Mouse (Mus musculus): ENCODE data around the gene Katnal1.

The Katnal1 gene

DNA sequence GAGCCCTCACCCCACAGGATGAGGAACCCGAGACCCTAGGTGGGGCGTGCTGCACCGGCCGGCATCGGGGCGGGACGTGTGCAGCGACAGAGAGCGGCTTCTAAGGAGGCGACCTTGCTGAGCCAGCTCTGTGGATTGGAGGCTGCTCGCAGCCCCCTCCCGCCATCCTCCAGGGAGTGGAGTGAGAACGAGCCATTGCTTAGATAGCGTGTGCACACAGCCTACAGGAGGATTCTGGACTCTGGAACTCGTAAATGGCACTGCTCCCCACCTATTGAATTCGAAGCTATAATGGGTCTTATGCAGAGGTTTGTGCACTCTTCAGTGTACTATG is at the start of gene Katnal1:
Katnal1 (minus strand) TSS at position 205 of the 334 bp plus-strand sequence.
- POLR2A ChIA-PET: interaction anchor here (0.6 to 2.1 kb wide), 16 partner anchors 8 to 255 kb away, joined by 3 to 8 read pairs (median 4); partner anchors contain the start of genes Hmgb1 (in 2 of the 4) and Uspl1 (in 2 of the 4)
- CTCF ChIA-PET: interaction anchor here in 3 of 4 experiments (0.5 to 2.1 kb wide), 12 partner anchors 12 to 121 kb away, joined by 3 to 11 read pairs (median 3); no protein-coding TSS in a partner anchor

DNA sequence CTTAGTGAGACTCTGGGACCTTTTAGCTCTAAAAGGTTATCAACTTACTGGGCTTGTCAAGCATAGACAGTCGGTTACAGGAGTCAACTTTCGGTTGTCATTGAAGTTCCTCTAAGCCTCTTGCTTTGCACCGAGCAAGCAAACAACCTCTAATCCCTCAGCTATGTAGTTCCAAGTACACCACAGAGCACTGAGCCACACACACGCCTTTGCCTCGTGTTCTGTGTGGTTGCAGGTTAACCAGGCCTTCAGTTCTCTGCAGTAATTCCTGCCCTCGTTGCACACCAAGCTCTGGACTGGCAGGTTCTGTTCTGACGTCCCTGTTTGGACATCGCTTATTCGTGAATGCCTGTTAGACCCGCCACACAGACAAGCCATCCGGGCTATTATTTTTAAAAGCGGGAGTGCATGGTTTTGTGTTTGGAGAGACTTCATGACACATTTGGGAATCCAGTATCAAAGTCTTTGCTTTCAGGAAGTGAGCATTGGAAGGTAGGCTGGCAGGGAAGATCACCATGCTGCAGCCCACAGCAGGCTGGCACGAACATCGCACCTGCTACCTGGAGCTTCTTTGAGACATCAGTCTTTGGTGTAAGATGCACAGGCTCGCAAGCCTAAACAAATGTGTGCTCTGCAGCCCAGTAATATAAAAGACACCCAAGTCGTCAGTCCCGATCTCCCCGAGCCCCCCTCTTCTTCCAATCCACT is 49.5 kb upstream of the Katnal1 start:
- CTCF ChIA-PET: interaction anchor here in 3 of 4 experiments (0.6 to 1.0 kb wide), 4 partner anchors 11 to 181 kb away, joined by 3 to 4 read pairs (median 4); no protein-coding TSS in a partner anchor
- POLR2A ChIA-PET: interaction anchor here in 2 of 4 experiments (0.8 to 1.2 kb wide), 3 partner anchors 12 to 134 kb away, joined by 3 read pairs; no protein-coding TSS in a partner anchor

DNA sequence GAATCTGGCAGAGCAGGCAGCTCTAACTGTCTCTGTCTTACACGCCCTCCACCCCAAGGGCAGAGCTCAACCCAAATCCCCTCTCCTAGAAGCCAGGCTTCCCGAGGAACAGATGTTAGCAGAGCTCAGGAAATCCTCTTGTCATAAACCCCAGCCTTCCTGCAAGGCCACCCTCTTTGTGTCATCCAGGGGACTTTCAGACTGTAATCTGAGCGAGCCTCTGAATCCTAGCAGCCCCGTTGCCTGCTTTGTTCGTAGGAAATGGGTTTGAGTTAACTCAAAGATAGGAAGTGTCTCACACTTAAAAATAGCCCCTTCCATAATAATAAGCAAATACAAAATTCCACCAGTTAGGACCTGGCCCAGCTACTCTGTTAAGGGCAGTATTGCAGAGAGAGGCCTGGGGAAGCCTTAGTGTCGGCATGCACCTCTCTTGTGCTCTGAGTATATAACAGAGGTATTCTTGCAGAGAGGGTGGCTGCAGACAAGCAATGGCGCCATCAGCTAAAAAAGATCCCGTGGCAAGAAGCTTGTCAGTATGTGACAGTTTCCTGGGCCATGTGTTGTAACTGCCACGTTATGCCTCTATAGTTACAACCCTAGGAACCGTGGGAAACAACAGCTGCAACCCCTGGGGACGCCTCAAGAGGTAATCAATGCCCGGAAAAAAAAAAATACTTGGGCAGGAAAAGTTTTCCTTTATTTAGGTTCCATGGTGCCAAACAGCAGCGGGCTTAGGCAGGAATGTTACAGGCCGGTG is 48.8 kb upstream of the Katnal1 start:
- ChIA-PET POLR2A (interaction anchor here in 2 of 4 experiments (0.7 to 1.2 kb wide), 6 partner anchors 10 to 135 kb away, joined by 3 to 4 read pairs (median 3); no protein-coding TSS in a partner anchor), CTCF (interaction anchor here in 3 of 4 experiments (0.6 to 1.3 kb wide), 6 partner anchors 11 to 771 kb away, joined by 3 to 4 read pairs (median 4); no protein-coding TSS in a partner anchor)

DNA sequence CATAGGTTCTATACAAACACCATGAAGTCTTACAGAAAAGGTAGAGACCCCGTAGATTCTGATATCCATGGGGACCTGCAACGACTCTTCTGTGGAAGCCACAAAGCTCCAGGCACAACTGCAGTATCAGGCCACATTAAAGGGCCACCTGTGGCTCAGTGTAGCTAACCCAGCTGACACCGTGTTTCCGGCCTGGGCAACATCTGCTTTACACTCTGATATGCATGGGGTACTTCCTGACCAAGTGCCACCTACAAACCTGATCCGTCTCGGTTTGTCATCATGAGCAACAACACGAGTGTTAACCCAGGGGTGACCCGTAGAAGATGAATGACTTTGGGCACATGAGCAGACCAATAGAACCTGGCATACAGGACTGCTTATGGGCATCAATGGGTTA is 47.8 kb upstream of the Katnal1 start:
- ChIA-PET CTCF (interaction anchor here in 2 of 4 experiments (1.2 to 1.3 kb wide), 2 partner anchors 12 to 25 kb away, joined by 3 to 4 read pairs; no protein-coding TSS in a partner anchor), POLR2A (interaction anchor here in 3 of 4 experiments (0.6 to 1.0 kb wide), 4 partner anchors 17 to 460 kb away, joined by 3 to 6 read pairs (median 4); no protein-coding TSS in a partner anchor)

DNA sequence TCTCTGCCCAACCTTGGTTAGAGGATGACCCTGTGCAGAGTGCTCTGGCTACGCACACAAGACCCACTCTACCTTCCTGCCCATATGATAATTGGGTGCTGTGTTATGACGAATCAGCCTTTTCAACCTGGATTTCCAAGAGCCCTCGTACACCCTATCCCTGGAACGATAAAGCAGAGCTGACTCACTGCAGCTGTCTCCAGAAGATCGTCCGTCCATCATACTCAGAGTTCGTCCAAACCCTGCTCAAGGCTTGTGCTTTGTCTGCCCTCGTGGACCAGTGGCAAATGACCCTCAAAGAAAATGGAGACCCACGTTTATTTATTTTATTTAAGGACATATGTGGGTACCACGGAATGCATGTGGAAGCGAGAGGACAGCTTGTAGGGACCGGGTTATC is 45.9 kb upstream of the Katnal1 start:
- POLR2A ChIA-PET: no interaction called here
- CTCF ChIA-PET: no interaction called here

DNA sequence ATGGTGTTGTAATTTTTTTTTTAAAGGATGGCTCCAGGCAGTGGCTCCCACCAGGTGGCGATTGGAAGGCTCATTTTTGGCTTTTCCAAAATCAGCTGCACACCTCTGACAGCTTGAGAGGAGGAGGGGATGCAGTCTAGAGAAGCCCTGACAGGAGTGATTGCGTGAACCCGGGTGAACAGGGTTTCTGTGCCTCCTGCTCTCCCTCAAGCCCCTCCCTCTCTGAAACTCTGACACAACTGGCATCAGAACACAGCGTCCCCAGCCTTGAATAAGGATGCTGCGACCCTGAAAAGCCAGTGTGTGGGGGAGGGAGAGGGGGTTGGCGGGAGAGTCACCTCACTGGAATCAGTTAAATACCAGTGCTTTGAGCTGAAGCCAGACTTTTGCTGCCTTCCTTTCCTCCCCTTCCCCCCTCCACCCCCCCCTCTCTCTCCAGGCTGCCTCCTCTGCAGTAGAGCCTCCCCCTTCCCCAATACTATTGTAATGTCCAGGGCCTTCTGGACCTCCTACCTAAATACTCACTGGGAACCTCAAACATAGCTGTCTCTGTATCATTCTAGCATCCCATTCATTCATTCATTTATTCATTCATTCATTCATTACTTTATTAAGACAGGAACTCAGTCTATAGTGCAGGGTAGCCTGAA is 44.0 kb upstream of the Katnal1 start:
- ChIA-PET CTCF (interaction anchor here in 1 of 4 experiments (1.5 kb wide), 1 partner anchor 21 kb away, joined by 4 read pairs; no protein-coding TSS in a partner anchor), POLR2A (no interaction called here)

DNA sequence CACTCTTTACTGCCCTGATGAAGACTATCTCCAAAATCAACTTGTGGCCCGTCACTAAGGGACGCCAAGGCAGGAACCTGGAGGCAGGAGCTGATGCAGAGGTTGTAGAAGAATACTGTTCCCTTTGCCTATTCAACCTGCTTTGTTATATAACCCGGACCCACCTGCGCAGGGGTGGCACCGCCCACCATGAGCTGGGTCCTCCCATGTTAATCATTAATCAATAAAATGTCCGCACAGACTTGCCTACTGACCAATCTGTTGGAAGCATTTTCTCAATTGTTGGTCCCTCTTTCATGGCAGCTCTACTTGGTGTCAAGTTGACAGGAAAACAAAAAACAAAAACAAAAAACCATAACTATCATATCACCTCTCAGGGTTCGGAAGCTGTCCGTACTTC is 43.0 kb upstream of the Katnal1 start:
- POLR2A ChIA-PET: no interaction called here
- CTCF ChIA-PET: interaction anchor here in 1 of 4 experiments (1.5 kb wide), 1 partner anchor 20 kb away, joined by 4 read pairs; no protein-coding TSS in a partner anchor

DNA sequence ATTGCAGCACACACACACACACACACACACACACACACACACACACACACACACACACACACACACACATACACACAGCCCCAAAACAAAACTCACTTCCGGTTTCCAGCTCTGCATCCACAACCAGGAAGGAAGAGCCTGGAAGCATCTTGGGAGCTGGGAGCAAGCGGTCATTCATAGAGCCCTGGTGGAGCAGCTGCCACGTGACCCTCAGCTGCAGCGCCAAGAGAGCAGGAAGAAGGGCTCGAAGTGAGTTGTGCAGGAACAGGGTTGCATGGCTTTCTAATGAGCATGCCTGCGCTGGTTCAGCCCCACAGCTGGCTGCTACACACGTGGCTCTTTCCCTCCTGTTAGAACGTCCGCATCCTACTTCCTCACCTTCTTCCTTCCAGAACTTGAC is 40.5 kb upstream of the Katnal1 start:
- ChIA-PET POLR2A (interaction anchor here in 3 of 4 experiments (0.6 to 1.9 kb wide), 9 partner anchors 10 to 410 kb away, joined by 3 to 11 read pairs (median 4); no protein-coding TSS in a partner anchor), CTCF (interaction anchor here (0.5 to 1.0 kb wide), 14 partner anchors 11 to 1054 kb away, joined by 3 to 9 read pairs (median 3); partner anchors contain the start of gene Katnal1 (in 1 of the 4))

DNA sequence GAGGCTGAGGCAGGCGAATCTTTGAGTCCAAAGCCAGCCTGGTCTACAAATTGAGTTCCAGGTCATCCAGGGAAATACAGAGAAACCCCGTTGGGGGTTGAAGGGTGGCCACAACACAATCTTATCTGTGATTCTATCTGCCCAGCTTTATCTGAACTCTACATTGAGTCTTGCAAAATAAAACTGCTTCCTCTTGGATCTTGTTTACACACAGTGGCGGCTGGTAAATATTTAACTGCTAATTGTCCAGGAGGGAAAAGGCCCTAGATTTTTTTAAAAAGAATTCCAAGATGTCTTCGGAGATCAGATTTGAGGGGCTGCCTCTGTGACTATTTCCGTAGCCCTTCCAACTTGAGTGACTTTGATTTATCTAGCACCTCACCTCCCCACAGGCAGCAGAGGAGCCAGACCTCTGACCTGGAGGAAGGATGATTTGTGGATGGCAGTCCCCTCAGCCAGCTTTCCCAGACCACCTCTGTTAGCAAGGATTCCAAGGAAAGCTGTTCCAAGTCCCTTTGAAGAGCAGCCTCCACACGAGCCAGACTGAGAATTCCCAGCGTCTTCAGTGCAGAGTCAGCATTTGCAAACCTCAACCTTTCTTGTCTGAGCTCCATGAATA is 39.9 kb upstream of the Katnal1 start:
- ChIA-PET POLR2A (interaction anchor here in 3 of 4 experiments (0.6 to 1.9 kb wide), 7 partner anchors 9 to 410 kb away, joined by 3 to 11 read pairs (median 4); no protein-coding TSS in a partner anchor), CTCF (interaction anchor here (0.6 to 1.0 kb wide), 8 partner anchors 11 to 279 kb away, joined by 3 to 6 read pairs (median 3); no protein-coding TSS in a partner anchor)

DNA sequence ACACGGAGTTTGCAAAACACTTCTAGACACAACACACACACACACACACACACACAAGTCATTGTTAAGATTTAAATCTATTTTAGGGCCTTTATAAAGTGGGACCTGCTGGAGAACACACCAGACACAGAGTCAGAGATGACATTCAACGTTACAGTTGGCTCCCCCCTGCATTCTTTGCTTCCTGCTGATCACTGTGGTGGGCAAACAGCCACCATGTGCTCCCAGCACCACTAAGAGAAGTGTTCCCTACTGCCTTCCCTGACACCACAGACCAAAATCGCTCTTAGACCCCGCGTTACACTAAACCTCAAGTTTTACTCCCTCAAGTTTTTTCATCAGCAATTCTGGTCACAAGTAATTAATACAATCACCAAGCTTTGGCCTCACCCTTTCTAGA is 39.1 kb upstream of the Katnal1 start:
- POLR2A ChIA-PET: interaction anchor here in 1 of 4 experiments (0.7 to 1.5 kb wide), 5 partner anchors 9 to 159 kb away, joined by 3 to 4 read pairs (median 4); no protein-coding TSS in a partner anchor

DNA sequence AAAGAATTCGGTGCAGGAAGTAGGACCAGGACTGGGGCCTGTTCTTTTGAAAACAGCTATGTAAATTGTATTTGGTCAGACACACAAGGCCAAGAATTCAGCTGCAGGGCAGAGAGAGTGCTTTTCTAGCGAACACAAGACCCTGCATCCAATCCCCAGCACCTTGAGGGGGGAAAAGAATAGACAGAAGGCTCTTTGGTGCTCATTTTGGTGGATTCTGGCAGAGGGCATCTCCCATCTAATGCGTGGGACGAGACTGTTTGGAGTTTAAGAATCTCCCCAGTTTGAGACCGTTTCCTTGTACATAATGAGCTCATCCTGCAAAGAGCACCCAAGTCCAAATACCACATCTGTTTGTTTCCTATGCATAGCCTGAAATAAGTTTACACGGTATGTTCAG is 37.3 kb upstream of the Katnal1 start:
- ChIA-PET CTCF (interaction anchor here in 1 of 4 experiments (1.4 kb wide), 1 partner anchor 8 kb away, joined by 3 read pairs; no protein-coding TSS in a partner anchor), POLR2A (interaction anchor here in 1 of 4 experiments (0.7 to 1.4 kb wide), 3 partner anchors 12 to 145 kb away, joined by 3 read pairs; no protein-coding TSS in a partner anchor)

More for the DNA sequence above, 39.1 kb upstream of the Katnal1 start:
- CTCF ChIA-PET: interaction anchor here in 3 of 4 experiments (0.6 to 1.0 kb wide), 7 partner anchors 10 to 355 kb away, joined by 3 to 7 read pairs (median 3); no protein-coding TSS in a partner anchor

DNA sequence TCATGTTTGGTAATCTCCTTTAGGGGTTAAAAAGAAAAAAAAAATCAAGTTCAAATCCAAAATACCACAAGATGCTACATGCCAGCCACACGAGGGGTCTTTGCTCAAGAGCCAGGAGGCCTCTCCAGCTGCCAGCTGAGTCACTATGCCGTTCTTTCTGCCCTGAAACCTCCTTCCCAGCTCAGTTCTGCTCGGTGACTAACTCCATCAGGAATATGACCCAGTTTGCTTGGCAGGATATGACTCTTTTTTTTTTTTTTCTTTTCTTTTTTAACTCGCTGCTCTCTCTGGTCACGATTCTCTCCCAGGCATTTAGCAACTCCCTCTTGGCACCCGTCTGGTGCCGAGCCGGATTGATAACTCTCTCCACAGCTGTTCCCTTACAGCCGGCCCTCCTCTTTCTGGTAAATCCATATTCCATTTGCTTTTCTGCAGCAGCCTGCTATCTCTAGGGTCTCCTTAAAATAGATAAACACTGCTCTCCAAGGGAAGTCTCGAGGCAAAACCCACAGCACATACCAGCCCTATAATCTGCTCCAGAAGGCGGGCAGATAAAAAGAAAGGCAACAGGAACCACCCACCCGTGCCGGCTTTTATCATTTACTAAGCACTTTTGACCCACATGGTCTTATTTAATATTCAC is 36.7 kb upstream of the Katnal1 start:
- CTCF ChIA-PET: interaction anchor here in 3 of 4 experiments (0.7 to 1.0 kb wide), 6 partner anchors 19 to 492 kb away, joined by 3 to 5 read pairs (median 4); partner anchors contain the start of genes Hmgb1 (in 1 of the 3) and Uspl1 (in 1 of the 3)
- POLR2A ChIA-PET: interaction anchor here in 2 of 4 experiments (0.7 to 1.4 kb wide), 6 partner anchors 12 to 178 kb away, joined by 3 to 4 read pairs (median 3); no protein-coding TSS in a partner anchor

DNA sequence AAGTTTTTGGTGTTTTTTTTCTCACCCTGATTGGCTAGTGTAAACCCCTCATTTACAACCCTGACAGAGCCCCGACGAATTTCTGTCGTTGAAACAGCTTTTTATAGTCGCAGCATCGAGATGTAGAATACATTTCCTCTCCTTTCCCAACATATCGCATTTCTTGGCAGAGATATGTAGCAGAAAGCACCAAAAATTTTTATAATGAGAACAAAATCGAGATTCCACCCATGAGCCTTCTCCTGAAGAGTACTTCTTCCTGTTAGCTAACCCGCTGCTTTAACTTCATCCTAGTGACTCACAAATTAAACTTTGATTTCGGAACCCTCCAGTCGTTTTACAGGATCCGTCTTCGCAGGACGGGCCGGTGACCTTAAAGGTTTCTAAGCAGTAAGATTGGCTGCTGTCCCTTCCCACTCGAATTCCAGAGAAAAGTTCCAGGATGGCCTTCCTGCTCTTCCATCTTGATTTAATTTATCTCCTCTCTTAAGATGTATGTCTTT is 36.0 kb upstream of the Katnal1 start:
- CTCF ChIA-PET: interaction anchor here in 3 of 4 experiments (0.7 to 1.0 kb wide), 5 partner anchors 20 to 492 kb away, joined by 3 to 5 read pairs (median 4); no protein-coding TSS in a partner anchor
- POLR2A ChIA-PET: interaction anchor here in 3 of 4 experiments (0.7 to 1.4 kb wide), 5 partner anchors 12 to 177 kb away, joined by 3 to 4 read pairs (median 3); no protein-coding TSS in a partner anchor

DNA sequence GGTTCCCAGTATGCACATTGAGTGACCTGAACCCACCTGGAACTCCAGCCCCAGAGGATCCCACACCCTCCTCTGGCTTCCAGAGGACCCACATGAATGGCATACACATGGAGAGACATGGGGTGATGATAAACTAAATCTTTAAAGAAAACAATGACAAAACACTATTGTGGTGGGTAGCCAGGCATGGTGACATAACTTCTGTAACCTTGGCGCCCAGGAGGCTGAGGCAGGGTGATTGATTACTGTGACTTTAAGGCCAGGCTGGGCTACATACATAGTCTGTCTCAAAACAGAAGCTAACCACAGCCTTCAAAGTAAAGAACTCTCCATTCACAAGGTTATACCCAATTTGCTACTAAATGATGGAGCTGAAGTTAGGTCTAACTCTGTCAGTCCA is 35.1 kb upstream of the Katnal1 start:
- ChIA-PET CTCF (interaction anchor here in 1 of 4 experiments (0.5 kb wide), 1 partner anchor 253 kb away, joined by 3 read pairs; no protein-coding TSS in a partner anchor), POLR2A (interaction anchor here in 2 of 4 experiments (0.6 to 1.1 kb wide), 2 partner anchors 13 to 1003 kb away, joined by 3 to 4 read pairs; no protein-coding TSS in a partner anchor)

DNA sequence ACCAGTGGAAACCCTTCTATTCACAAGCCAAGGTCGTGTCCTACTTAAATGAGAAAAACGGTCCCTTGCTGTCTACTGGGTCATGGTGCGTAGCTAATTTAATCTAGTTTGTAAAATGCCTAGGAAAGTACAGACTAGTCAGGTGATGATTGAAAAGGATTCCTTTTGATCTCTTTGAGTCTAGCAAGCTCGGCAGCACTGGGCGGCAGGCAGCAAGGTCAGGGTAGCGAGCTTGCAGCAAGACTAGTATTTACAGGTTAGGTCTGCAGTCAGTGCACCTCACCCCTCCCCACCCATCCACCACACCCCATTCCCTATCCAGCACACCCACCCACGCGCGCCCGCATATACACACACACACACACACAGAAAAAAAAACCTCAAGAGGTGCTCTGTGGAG is 31.1 kb upstream of the Katnal1 start:
- CTCF ChIA-PET: interaction anchor here in 3 of 4 experiments (0.6 to 2.9 kb wide), 9 partner anchors 8 to 680 kb away, joined by 3 to 9 read pairs (median 5); no protein-coding TSS in a partner anchor
- POLR2A ChIA-PET: interaction anchor here (0.6 to 2.2 kb wide), 22 partner anchors 9 to 682 kb away, joined by 3 to 11 read pairs (median 4); partner anchors contain the start of genes Hmgb1 (in 1 of the 4), Katnal1 (in 1 of the 4) and Uspl1 (in 1 of the 4)
